10 mouse cellular contexts compared by ENCODE assay signal in the genomic region with DNA sequence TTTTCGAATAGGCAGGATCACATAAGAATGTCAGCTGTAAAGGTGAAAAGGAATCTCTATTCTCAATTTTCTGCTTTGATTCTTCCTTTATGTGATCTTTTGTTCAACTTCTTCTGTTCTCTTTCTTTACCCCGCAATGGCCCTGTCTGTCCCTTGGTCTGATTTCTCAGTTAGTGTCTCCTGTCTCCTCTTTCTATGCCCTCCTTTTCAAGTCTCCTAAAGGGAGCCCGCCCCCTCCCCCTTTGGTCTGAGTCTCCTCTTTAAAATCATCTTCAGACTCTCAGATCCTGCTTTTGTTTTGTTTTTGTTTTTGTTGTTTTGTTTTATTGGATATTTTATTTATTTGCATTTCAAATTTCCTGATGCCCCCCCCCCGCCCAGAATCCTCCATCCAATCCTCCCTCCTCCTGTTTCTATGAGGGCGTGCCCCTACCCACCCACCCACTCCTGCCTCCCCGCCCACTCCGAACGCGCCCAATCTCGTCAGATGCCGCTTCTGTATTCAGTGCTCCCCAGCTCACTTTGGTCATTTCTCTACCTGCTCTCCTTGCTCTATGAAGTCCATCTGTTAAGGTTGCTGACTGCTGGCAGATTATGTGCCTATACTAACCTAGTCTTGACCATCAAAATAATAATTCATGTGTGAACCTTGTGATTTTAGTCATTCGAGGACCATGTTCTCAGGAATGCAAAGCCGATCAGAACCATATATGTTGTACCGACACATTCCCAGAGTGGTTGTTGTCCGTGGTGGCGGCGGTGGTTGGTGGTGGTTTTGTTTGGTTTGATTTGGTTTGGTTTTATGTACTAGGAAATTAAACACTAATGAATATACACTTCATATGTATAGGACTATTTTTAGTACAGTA.
DNase-seq lines count a peak whose midpoint lies in the region; ATAC-seq and TF ChIP-seq lines count a peak whose summit lies in the region.
"Had no signal": no experiment of that assay in that cellular context is flagged by ENCODE, and none has a peak within 500 bp of the region (broad histone marks: within the 10 kb centered on the region; RNA-seq: fewer than 3 reads in every experiment).

No protein-coding gene starts in this region.

- WGBS in heart, embryonic 11.5 days (ENCODE audit: insufficient replicate concordance) = 43% methylated on average over 17 of the region's 17 CpGs
- 43% methylated on average over 17 of the region's 17 CpGs for WGBS in embryonic facial prominence, embryonic 15.5 days
- WGBS in limb, embryonic 12.5 days = 45% methylated on average over 17 of the region's 17 CpGs

- no peak for TF ChIP-seq EP300 in CH12.LX (IDR thresholded peaks at IDR 0.05; ENCODE audit: low read length)

- no peaks in the 10 kb centered on the region for H3K9me3 ChIP-seq in heart, embryonic 11.5 days (replicated peaks; ENCODE audit: control insufficient read depth, low read length)
- H3K9me3 ChIP-seq in CH12.LX (replicated peaks; ENCODE audit: low read length) = no peaks in the 10 kb centered on the region
- no peaks in the 10 kb centered on the region for H3K9me3 ChIP-seq in embryonic facial prominence, embryonic 15.5 days (replicated peaks)
- no peaks in the 10 kb centered on the region for H3K9me3 ChIP-seq in limb, embryonic 12.5 days
- H3K9me3 ChIP-seq: megakaryocyte, embryonic 14.5 days had no signal

- no peak overlapping the region for H3K27ac ChIP-seq in heart, embryonic 11.5 days (ENCODE audit: low read depth, low read length)
- no peak overlapping the region for H3K27ac ChIP-seq in CH12.LX (ENCODE audit: insufficient read depth, low read depth)
- H3K27ac ChIP-seq in embryonic facial prominence, embryonic 15.5 days (replicated peaks) = no peak overlapping the region
- no peak overlapping the region for H3K27ac ChIP-seq in limb, embryonic 12.5 days

- peak overlapping the region; percentile 47 for H3K4me2 ChIP-seq in heart, embryonic 11.5 days
- peak overlapping the region; percentile 100 for H3K4me2 ChIP-seq in CH12.LX (ENCODE audit: insufficient read depth, low read depth, poor library complexity, severe bottlenecking)
- H3K4me2 ChIP-seq in embryonic facial prominence, embryonic 15.5 days (replicated peaks) = peak overlapping the region; percentile 28
- H3K4me2 ChIP-seq in limb, embryonic 12.5 days = peak overlapping the region; percentile 35

- in situ Hi-C loops in CH12.LX (cut with MboI; ENCODE audit: low pct_ligation_motif_present, low pct_unique_long_range_greater_than_20kb, low sequenced_read_pairs) = loop anchor here (10.0 kb wide), 1 partner anchor 108 kb away; no protein-coding TSS in a partner anchor

- no peak for ATAC-seq in heart, embryonic 11.5 days (replicated peaks; ENCODE audit: insufficient number of reproducible peaks, low FRiP score, low TSS enrichment)
- ATAC-seq in embryonic facial prominence, embryonic 15.5 days (ENCODE audit: insufficient number of reproducible peaks, low FRiP score, low TSS enrichment, low read depth) = no peak
- ATAC-seq in limb, embryonic 12.5 days (ENCODE audit: insufficient number of reproducible peaks, insufficient read depth, low FRiP score, low TSS enrichment, low read depth) = peak; percentile 59; the same call in 1 of the 2 replicates

- intact Hi-C loops in left cerebral cortex, postnatal 36 days (cut with DNase I) = loop anchor here (2.0 to 5.0 kb wide), 3 partner anchors 195 to 310 kb away; no protein-coding TSS in a partner anchor

- no peak for DNase-seq in heart, postnatal 4 days
- no peak for DNase-seq in CH12.LX (ENCODE audit: extremely low read depth)
- DNase-seq in right cerebral cortex, adult 2 months (ENCODE audit: low spot score in 2 of 2) = no peak
- DNase-seq in left cerebral cortex, postnatal 36 days (ENCODE audit: low spot score in 2 of 2) = no peak
- DNase-seq in layer of hippocampus, adult 9-10 months (ENCODE audit: low spot score) = no peak

- H3K27me3 ChIP-seq in heart, embryonic 11.5 days (ENCODE audit: control insufficient read depth, insufficient read depth, low read length) = no peaks in the 10 kb centered on the region
- H3K27me3 ChIP-seq in CH12.LX (replicated peaks) = no peaks in the 10 kb centered on the region
- H3K27me3 ChIP-seq in embryonic facial prominence, embryonic 15.5 days = no peaks in the 10 kb centered on the region
- H3K27me3 ChIP-seq in limb, embryonic 12.5 days = no peaks in the 10 kb centered on the region
- H3K27me3 ChIP-seq: megakaryocyte, embryonic 14.5 days had no signal

- H3K4me1 ChIP-seq in heart, embryonic 11.5 days (ENCODE audit: control insufficient read depth, insufficient read depth, low read length) = no peaks in the 10 kb centered on the region
- H3K4me1 ChIP-seq in CH12.LX (ENCODE audit: control insufficient read depth in 1 of 2, insufficient read depth in 2 of 2) = peaks cover 0 to 36% of the 10 kb centered on the region in 2 experiments; a peak in 2 of 4 replicates
- H3K4me1 ChIP-seq in embryonic facial prominence, embryonic 15.5 days = no peaks in the 10 kb centered on the region
- H3K4me1 ChIP-seq in limb, embryonic 12.5 days (replicated peaks) = no peaks in the 10 kb centered on the region
- H3K4me1 ChIP-seq: megakaryocyte, embryonic 14.5 days had no signal

- TF ChIP-seq POLR2A in CH12.LX (IDR thresholded peaks at IDR 0.05; ENCODE audit: low read depth, low read length) = no peak

- dilution Hi-C loops in CH12.LX (cut with MboI; ENCODE audit: extremely low pct_ligation_motif_present, extremely low pct_unique_long_range_greater_than_20kb, low sequenced_read_pairs) = no loop called here

- H3K4me3 ChIP-seq in heart, embryonic 11.5 days (ENCODE audit: low read depth, low read length) = no peak overlapping the region
- peak overlapping the region in 1 of 3 experiments; percentile 43 for H3K4me3 ChIP-seq in CH12.LX (replicated peaks in 1 of 3; ENCODE audit: low read depth in 2 of 3, low read length in 2 of 3, poor library complexity in 1 of 3)
- H3K4me3 ChIP-seq in embryonic facial prominence, embryonic 15.5 days (replicated peaks) = no peak overlapping the region
- no peak overlapping the region for H3K4me3 ChIP-seq in limb, embryonic 12.5 days (replicated peaks)
- H3K4me3 ChIP-seq: erythroblast, embryonic 14.5 days; megakaryocyte, embryonic 14.5 days had no signal

- no peaks in the 10 kb centered on the region for H3K79me2 ChIP-seq in CH12.LX (replicated peaks; ENCODE audit: control insufficient read depth, extremely low read depth, insufficient read depth, poor library complexity, severe bottlenecking)

- no peak overlapping the region for H3K9ac ChIP-seq in heart, embryonic 11.5 days (ENCODE audit: low read depth, low read length)
- H3K9ac ChIP-seq in CH12.LX (ENCODE audit: insufficient read depth, low read depth) = no peak overlapping the region; the same call in 1 of the 2 replicates
- no peak overlapping the region for H3K9ac ChIP-seq in embryonic facial prominence, embryonic 15.5 days
- no peak overlapping the region for H3K9ac ChIP-seq in limb, embryonic 12.5 days (replicated peaks)

- no peak for TF ChIP-seq RAD21 in CH12.LX (IDR thresholded peaks at IDR 0.05; ENCODE audit: low read depth, low read length)

- H3K36me3 ChIP-seq in heart, embryonic 11.5 days (ENCODE audit: control insufficient read depth, insufficient read depth, low read length) = no peaks in the 10 kb centered on the region
- no peaks in the 10 kb centered on the region for H3K36me3 ChIP-seq in CH12.LX (replicated peaks in 1 of 2; ENCODE audit: control insufficient read depth in 1 of 2, insufficient read depth in 1 of 2, low read length in 1 of 2)
- no peaks in the 10 kb centered on the region for H3K36me3 ChIP-seq in embryonic facial prominence, embryonic 15.5 days
- H3K36me3 ChIP-seq in limb, embryonic 12.5 days = no peaks in the 10 kb centered on the region

- TF ChIP-seq CTCF in CH12.LX (conservative IDR thresholded peaks at IDR 0.05 in 1 of 2, IDR thresholded peaks at IDR 0.05 in 1 of 2; ENCODE audit: low read depth in 2 of 2, low read length in 2 of 2) = no peak

TF ChIP-seq in CH12.LX, 34 proteins besides CTCF, POLR2A, EP300 and RAD21:
- no peak for TF ChIP-seq E2F4 (IDR thresholded peaks at IDR 0.05; ENCODE audit: insufficient replicate concordance, low read depth, low read length)
- TF ChIP-seq GABPA (IDR thresholded peaks at IDR 0.05; ENCODE audit: insufficient replicate concordance, low read depth, low read length) = no peak
- TF ChIP-seq ZC3H11A (IDR thresholded peaks at IDR 0.05; ENCODE audit: low read depth, low read length) = no peak
- no peak for TF ChIP-seq SMC3 (IDR thresholded peaks at IDR 0.05; ENCODE audit: low read depth, low read length)
- no peak for TF ChIP-seq MEF2A (IDR thresholded peaks at IDR 0.05; ENCODE audit: borderline replicate concordance, low read depth, low read length)
- no peak for TF ChIP-seq NELFE (IDR thresholded peaks at IDR 0.05; ENCODE audit: low read depth, low read length)
- no peak for TF ChIP-seq POLR2AphosphoS2 (IDR thresholded peaks at IDR 0.05; ENCODE audit: low read depth, low read length)
- no peak for TF ChIP-seq MAX (IDR thresholded peaks at IDR 0.05; ENCODE audit: low read length)
- no peak for TF ChIP-seq KAT2A (IDR thresholded peaks at IDR 0.05; ENCODE audit: insufficient replicate concordance, low read length)
- TF ChIP-seq TCF12 (IDR thresholded peaks at IDR 0.05; ENCODE audit: low read depth, low read length) = no peak
TF ChIP-seq in CH12.LX: peak in this region for 0.

Comparison
In these comparisons a context has a peak if more than half of its experiments do, and no peak if none do; other contexts are left out.
1. H3K4me2 ChIP-seq: peak in every context shown above with its lines; median percentile 100 in CH12.LX; 47 in heart, embryonic 11.5 days; 35 in limb, embryonic 12.5 days; 28 in embryonic facial prominence, embryonic 15.5 days.